23 mouse cellular contexts compared by ENCODE assay signal in the genomic region with DNA sequence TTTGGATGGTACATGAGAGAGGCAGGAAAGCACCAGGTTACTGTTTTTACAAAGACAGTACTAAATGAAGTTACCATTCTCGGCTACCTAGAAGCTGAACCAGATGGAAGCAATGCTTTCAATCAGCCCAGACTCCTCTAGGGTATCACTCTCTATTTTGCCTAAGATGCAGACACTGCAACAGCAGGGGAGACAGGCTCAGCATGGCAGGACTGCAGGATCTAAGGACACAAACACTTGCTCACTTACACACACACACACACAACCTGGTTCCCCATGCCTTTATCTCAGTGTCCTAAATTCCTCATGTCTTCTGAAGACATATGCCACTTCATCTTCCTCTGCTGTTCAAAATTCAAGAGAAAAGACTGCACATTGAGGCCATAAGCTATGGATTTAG.
DNase-seq lines count a peak whose midpoint lies in the region; ATAC-seq and TF ChIP-seq lines count a peak whose summit lies in the region.
"Had no signal": no experiment of that assay in that cellular context is flagged by ENCODE, and none has a peak within 500 bp of the region (broad histone marks: within the 10 kb centered on the region; RNA-seq: fewer than 3 reads in every experiment).

No protein-coding gene starts in this region.

- H3K27me3 ChIP-seq in forebrain, embryonic 14.5 days (replicated peaks; ENCODE audit: control insufficient read depth, insufficient read depth, low read length), result no peaks in the 10 kb centered on the region
- H3K27me3 ChIP-seq in forebrain, embryonic 12.5 days, result no peaks in the 10 kb centered on the region
- H3K27me3 ChIP-seq in hindbrain, embryonic 13.5 days, result no peaks in the 10 kb centered on the region
- H3K27me3 ChIP-seq in hindbrain, embryonic 14.5 days (ENCODE audit: control insufficient read depth, insufficient read depth, low read length), result no peaks in the 10 kb centered on the region
- no peaks in the 10 kb centered on the region for H3K27me3 ChIP-seq in midbrain, embryonic 15.5 days (replicated peaks)
- no peaks in the 10 kb centered on the region for H3K27me3 ChIP-seq in midbrain, embryonic 10.5 days (ENCODE audit: low read depth, poor library complexity, severe bottlenecking)
- H3K27me3 ChIP-seq: CH12.LX; embryonic facial prominence, embryonic 13.5 days; heart, embryonic 12.5 days; hindbrain, embryonic 12.5 days; Patski had no signal

- H3K27ac ChIP-seq in forebrain, embryonic 14.5 days (ENCODE audit: low read depth, low read length), result no peak overlapping the region
- H3K27ac ChIP-seq in forebrain, embryonic 12.5 days, result no peak overlapping the region
- H3K27ac ChIP-seq in hindbrain, embryonic 13.5 days, result 0 out of 2 replicates have a peak overlapping the region, but pooled peaks have one; percentile 5
- H3K27ac ChIP-seq in hindbrain, embryonic 14.5 days, result no peak overlapping the region
- no peak overlapping the region for H3K27ac ChIP-seq in midbrain, embryonic 15.5 days
- no peak overlapping the region for H3K27ac ChIP-seq in midbrain, embryonic 10.5 days (replicated peaks)
- H3K27ac ChIP-seq: embryonic facial prominence, embryonic 13.5 days; gastrocnemius, adult 2 months; hindbrain, embryonic 12.5 days had no signal

- no peaks in the 10 kb centered on the region for H3K9me3 ChIP-seq in forebrain, embryonic 14.5 days (replicated peaks; ENCODE audit: control insufficient read depth, low read length)
- H3K9me3 ChIP-seq in forebrain, embryonic 12.5 days, result no peaks in the 10 kb centered on the region
- H3K9me3 ChIP-seq in hindbrain, embryonic 13.5 days, result no peaks in the 10 kb centered on the region
- H3K9me3 ChIP-seq in hindbrain, embryonic 14.5 days (ENCODE audit: control insufficient read depth, low read length), result no peaks in the 10 kb centered on the region
- H3K9me3 ChIP-seq in midbrain, embryonic 15.5 days, result no peaks in the 10 kb centered on the region
- H3K9me3 ChIP-seq in midbrain, embryonic 10.5 days (replicated peaks), result no peaks in the 10 kb centered on the region
- H3K9me3 ChIP-seq: embryonic facial prominence, embryonic 13.5 days; heart, embryonic 12.5 days; hindbrain, embryonic 12.5 days had no signal

- H3K4me2 ChIP-seq in forebrain, embryonic 14.5 days (ENCODE audit: low read length), result no peak overlapping the region
- H3K4me2 ChIP-seq in forebrain, embryonic 12.5 days, result no peak overlapping the region
- H3K4me2 ChIP-seq in hindbrain, embryonic 13.5 days, result no peak overlapping the region
- no peak overlapping the region for H3K4me2 ChIP-seq in hindbrain, embryonic 14.5 days (replicated peaks)
- H3K4me2 ChIP-seq in midbrain, embryonic 15.5 days, result no peak overlapping the region
- H3K4me2 ChIP-seq: embryonic facial prominence, embryonic 13.5 days; heart, embryonic 12.5 days; hindbrain, embryonic 12.5 days had no signal

- TF ChIP-seq CTCF in brain, embryonic 14.5 days (IDR thresholded peaks at IDR 0.05; ENCODE audit: borderline replicate concordance, extremely low read depth, insufficient read depth, insufficient read length), result no peak

- no peak overlapping the region for H3K9ac ChIP-seq in forebrain, embryonic 14.5 days (ENCODE audit: low read length)
- no peak overlapping the region for H3K9ac ChIP-seq in forebrain, embryonic 12.5 days
- no peak overlapping the region for H3K9ac ChIP-seq in hindbrain, embryonic 13.5 days
- H3K9ac ChIP-seq in hindbrain, embryonic 14.5 days, result no peak overlapping the region
- H3K9ac ChIP-seq in midbrain, embryonic 15.5 days, result no peak overlapping the region
- H3K9ac ChIP-seq: embryonic facial prominence, embryonic 13.5 days; heart, embryonic 12.5 days; hindbrain, embryonic 12.5 days had no signal

- 47% methylated on average over 1 of the region's 1 CpGs for WGBS in forebrain, embryonic 14.5 days
- 63% methylated on average over 1 of the region's 1 CpGs for WGBS in forebrain, embryonic 12.5 days
- 46% methylated on average over 1 of the region's 1 CpGs for WGBS in hindbrain, embryonic 13.5 days
- WGBS in hindbrain, embryonic 14.5 days, result 55% methylated on average over 1 of the region's 1 CpGs
- WGBS in midbrain, embryonic 15.5 days, result 50% methylated on average over 1 of the region's 1 CpGs
- WGBS in midbrain, embryonic 10.5 days, result 68% methylated on average over 1 of the region's 1 CpGs

- H3K36me3 ChIP-seq in forebrain, embryonic 14.5 days (ENCODE audit: control insufficient read depth, insufficient read depth, low read length), result no peaks in the 10 kb centered on the region
- no peaks in the 10 kb centered on the region for H3K36me3 ChIP-seq in forebrain, embryonic 12.5 days (replicated peaks)
- no peaks in the 10 kb centered on the region for H3K36me3 ChIP-seq in hindbrain, embryonic 13.5 days
- H3K36me3 ChIP-seq in hindbrain, embryonic 14.5 days (replicated peaks; ENCODE audit: control insufficient read depth, insufficient read depth), result no peaks in the 10 kb centered on the region
- H3K36me3 ChIP-seq in midbrain, embryonic 15.5 days (replicated peaks), result no peaks in the 10 kb centered on the region
- no peaks in the 10 kb centered on the region for H3K36me3 ChIP-seq in midbrain, embryonic 10.5 days
- H3K36me3 ChIP-seq: embryonic facial prominence, embryonic 13.5 days; heart, embryonic 12.5 days; hindbrain, embryonic 12.5 days had no signal

- peak; percentile 37; the same call in 1 of the 2 replicates for ATAC-seq in forebrain, embryonic 14.5 days
- no peak for ATAC-seq in forebrain, embryonic 12.5 days (ENCODE audit: low FRiP score)
- peak; percentile 34; the same call in 1 of the 2 replicates for ATAC-seq in hindbrain, embryonic 13.5 days (ENCODE audit: low FRiP score)
- no peak for ATAC-seq in hindbrain, embryonic 14.5 days (ENCODE audit: low FRiP score)
- 0 out of 2 replicates have a peak, but pooled peaks have one; percentile 39 for ATAC-seq in midbrain, embryonic 15.5 days (replicated peaks)
- ATAC-seq: activated CD4-positive, CD25-positive, alpha-beta regulatory T cell, adult 4 months; inflammation-experienced regulatory T-cells, adult 6 months; intestine, postnatal 0 days; Patski had no signal

- H3K4me1 ChIP-seq in forebrain, embryonic 14.5 days (ENCODE audit: control insufficient read depth, insufficient read depth, low read length), result 0 out of 2 replicates have a peak, but pooled peaks cover 5% of the 10 kb centered on the region
- H3K4me1 ChIP-seq in forebrain, embryonic 12.5 days, result peaks cover 7% of the 10 kb centered on the region; the same call in 1 of the 2 replicates
- peaks cover 18% of the 10 kb centered on the region for H3K4me1 ChIP-seq in hindbrain, embryonic 13.5 days (replicated peaks)
- H3K4me1 ChIP-seq in hindbrain, embryonic 14.5 days (replicated peaks; ENCODE audit: control insufficient read depth, insufficient read depth, low read length), result peaks cover 15% of the 10 kb centered on the region
- peaks cover 21% of the 10 kb centered on the region for H3K4me1 ChIP-seq in midbrain, embryonic 15.5 days
- no peaks in the 10 kb centered on the region for H3K4me1 ChIP-seq in midbrain, embryonic 10.5 days
- H3K4me1 ChIP-seq: heart, embryonic 12.5 days; hindbrain, embryonic 12.5 days had no signal

- H3K4me3 ChIP-seq in forebrain, embryonic 14.5 days (ENCODE audit: low read depth, low read length), result no peak overlapping the region
- H3K4me3 ChIP-seq in forebrain, embryonic 12.5 days (replicated peaks), result no peak overlapping the region
- no peak overlapping the region for H3K4me3 ChIP-seq in hindbrain, embryonic 13.5 days
- H3K4me3 ChIP-seq in hindbrain, embryonic 14.5 days (replicated peaks; ENCODE audit: low read length), result no peak overlapping the region
- no peak overlapping the region for H3K4me3 ChIP-seq in midbrain, embryonic 15.5 days
- no peak overlapping the region for H3K4me3 ChIP-seq in midbrain, embryonic 10.5 days
- H3K4me3 ChIP-seq: embryonic facial prominence, embryonic 13.5 days; gastrocnemius, adult 2 months; heart, embryonic 12.5 days; hindbrain, embryonic 12.5 days had no signal

- DNase-seq in forebrain, embryonic 14.5 days (ENCODE audit: low spot score), result no peak
- no peak for DNase-seq in hindbrain, embryonic 14.5 days (ENCODE audit: low spot score)
- no peak for DNase-seq in midbrain, embryonic 10.5 days (ENCODE audit: low spot score)
- DNase-seq in brain, embryonic 14.5 days (ENCODE audit: low read depth), result peak; percentile 48
- no peak for DNase-seq in testis, postnatal 10 days (ENCODE audit: low spot score)
- DNase-seq: adrenal gland, postnatal 25 days; cerebellum, adult 11 months; cerebellum, adult 9-10 months; cerebellum, postnatal 36 days; gastrocnemius, adult 2 months; gastrocnemius, postnatal 25 days; kidney, adult 8-10 months had no signal

- no peak for TF ChIP-seq POLR2A in brain, embryonic 14.5 days (IDR thresholded peaks at IDR 0.05; ENCODE audit: borderline replicate concordance, extremely low read depth, insufficient read depth, insufficient read length, poor library complexity, severe bottlenecking)

Comparison
In these comparisons a context has a peak if more than half of its experiments do, and no peak if none do; other contexts are left out.
1. ATAC-seq: peak in forebrain, embryonic 14.5 days (single experiment), hindbrain, embryonic 13.5 days (single experiment) and midbrain, embryonic 15.5 days (single experiment); none in forebrain, embryonic 12.5 days (single experiment) and hindbrain, embryonic 14.5 days (single experiment).